Mouse (Mus musculus): Measurements from ENCODE around the gene Ints3. TPM values are rescaled to one million over a fixed set of nuclear protein-coding genes. Genes with fewer than 3 reads are reported as not detected.

Ints3 gene
- polyA plus RNA-seq (2012; rRNA removed): 24.6 and 28.4 TPM in 2 replicates

DNA sequence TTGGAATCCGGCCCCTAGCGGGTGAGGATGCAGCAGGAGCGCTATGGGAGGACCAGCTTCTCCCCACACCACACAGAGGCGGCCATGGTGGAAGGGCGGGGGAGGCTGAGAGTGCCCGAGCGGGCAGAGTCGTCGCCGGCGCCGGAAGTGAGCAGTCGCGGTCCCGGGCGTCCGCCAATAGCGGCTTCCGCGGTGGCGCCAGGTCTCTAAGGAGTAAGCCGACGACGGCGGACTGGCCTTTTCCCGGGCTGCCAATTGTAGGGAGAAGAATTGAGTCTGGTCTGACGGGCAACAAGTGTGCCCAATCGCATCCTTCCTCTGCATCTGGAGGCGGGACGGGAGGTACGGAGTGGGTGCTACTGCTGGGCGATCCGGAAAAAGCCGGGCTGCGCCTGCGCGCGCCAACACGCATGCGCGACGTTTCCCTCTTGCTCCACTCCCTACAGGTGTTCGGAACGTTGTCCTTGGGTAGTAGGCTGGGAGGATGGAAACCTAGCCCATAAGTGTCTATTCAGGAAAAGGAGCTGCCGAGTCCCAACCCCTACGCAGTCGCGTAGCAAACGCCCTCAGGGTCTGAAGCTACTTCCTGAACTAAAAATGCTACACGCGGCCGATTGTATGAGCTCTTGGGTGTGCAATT is at the start of gene Ints3:
Gene Ints3 (minus strand): TSS at position 242 of the 640 bp plus-strand sequence.
- Histone ChIP-seq H3K4me1 (ENCODE audit: control insufficient read depth, insufficient read depth, low read length) (peaks cover 22% of the 10 kb centered on the region), H3K4me3 (replicated peaks; ENCODE audit: extremely low read depth, low read depth, low read length) (peak within 1 kb of the TSS; percentile 92)
- DNase-seq: peak; percentile 100
- WGBS: under 1% methylated on average over 52 of the region's 52 CpGs
- TF ChIP-seq CTCF (IDR thresholded peaks at IDR 0.05; ENCODE audit: insufficient read depth, low read length) (no peak), POLR2A (IDR thresholded peaks at IDR 0.05; ENCODE audit: borderline replicate concordance, extremely low read depth, low read depth, low read length) (peak; percentile 96)

DNA sequence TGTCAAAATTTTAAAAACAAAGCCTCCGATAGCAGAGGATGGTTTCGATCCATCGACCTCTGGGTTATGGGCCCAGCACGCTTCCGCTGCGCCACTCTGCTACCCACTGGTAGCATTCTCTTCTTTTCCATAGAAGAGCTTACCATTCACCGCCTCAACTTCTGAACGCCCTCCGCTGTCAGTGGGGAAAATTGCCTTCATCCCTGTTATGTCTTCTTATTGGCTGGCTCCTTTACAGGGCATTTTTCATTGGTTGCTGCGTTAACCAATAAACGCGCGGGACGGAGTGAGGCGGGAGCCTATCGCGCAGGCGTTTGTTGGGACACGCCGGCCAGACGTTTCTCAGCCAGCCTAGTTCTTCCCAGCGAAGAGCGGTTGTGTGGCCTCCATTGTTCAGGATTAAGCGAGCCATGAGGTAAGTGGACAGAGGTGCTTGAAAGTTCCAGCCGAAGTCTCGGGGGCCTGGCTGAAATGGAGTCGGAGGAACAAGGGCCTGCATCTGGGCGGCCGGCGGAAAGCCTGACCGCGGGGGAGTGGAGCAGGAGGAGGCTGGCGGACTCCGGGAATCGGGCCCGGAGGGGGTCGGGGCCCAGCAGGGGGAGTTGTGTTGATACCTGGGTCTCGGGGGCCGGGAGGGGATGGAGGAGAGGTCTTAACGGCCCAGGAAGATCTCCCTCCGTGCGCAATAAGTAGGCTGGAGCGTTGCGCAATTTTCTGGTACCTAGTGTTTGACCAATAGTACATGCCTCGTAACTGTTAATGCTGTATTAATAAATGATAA is 42.6 kb upstream of the Ints3 start, which contains the start of gene Ilf2:
Gene Ilf2 (plus strand): TSS at position 296 of the 781 bp plus-strand sequence.
- DNase-seq: peak; percentile 90
- peak within 1 kb of the TSS; percentile 80 for H3K4me3 ChIP-seq (replicated peaks; ENCODE audit: extremely low read depth, low read depth, low read length)
- H3K4me1 ChIP-seq (ENCODE audit: control insufficient read depth, insufficient read depth, low read length): peaks cover 5% of the 10 kb centered on the region
- TF ChIP-seq CTCF (IDR thresholded peaks at IDR 0.05; ENCODE audit: insufficient read depth, low read length) (peak; percentile 23; the same call in 1 of the 2 replicates), POLR2A (IDR thresholded peaks at IDR 0.05; ENCODE audit: borderline replicate concordance, extremely low read depth, low read depth, low read length) (peak; percentile 81; the same call in 1 of the 2 replicates)
- WGBS: under 1% methylated on average over 45 of the region's 45 CpGs

DNA sequence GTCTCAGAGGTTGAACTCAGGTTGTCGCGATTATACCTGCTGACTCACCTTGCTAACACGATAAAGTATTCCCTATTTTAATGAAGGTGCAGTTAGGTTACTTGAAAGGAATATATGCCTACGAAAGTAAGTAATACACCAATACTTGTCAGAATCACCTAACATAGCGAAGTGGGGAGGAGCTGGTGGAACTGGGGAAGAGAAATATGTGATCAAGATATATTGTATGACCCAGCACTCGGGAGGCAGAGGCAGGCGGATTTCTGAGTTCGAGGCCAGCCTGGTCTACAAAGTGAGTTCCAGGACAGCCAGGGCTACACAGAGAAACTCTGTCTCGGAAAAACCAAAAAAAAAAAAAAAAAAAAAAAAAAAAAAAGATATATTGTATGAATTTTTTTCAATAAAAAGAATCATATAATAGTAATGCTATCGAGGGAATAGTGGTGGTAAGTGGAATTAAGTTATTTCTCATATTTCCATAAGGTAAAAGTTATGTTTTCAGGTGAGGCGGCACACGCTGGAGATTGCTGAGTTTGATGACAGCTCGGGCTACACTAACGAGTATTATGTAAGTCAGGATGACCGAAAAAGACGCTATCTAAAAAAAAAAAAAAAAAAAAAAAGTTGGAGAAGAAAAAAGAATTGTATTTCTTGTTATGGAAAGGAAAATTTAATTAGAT is 41.9 kb upstream of the Ints3 start:
- Histone ChIP-seq H3K4me3 (replicated peaks; ENCODE audit: extremely low read depth, low read depth, low read length) (peak overlapping the region; percentile 31), H3K4me1 (ENCODE audit: control insufficient read depth, insufficient read depth, low read length) (peaks cover 5% of the 10 kb centered on the region)
- DNase-seq: no peak
- WGBS: 33% methylated on average over 16 of the region's 16 CpGs
- no peak for TF ChIP-seq CTCF (IDR thresholded peaks at IDR 0.05; ENCODE audit: insufficient read depth, low read length)
- TF ChIP-seq POLR2A (IDR thresholded peaks at IDR 0.05; ENCODE audit: borderline replicate concordance, extremely low read depth, low read depth, low read length): no peak

- H3K4me3 ChIP-seq (replicated peaks; ENCODE audit: extremely low read depth, low read depth, low read length): no peak overlapping the region
- DNase-seq: no peak
- TF ChIP-seq POLR2A (IDR thresholded peaks at IDR 0.05; ENCODE audit: borderline replicate concordance, extremely low read depth, low read depth, low read length): no peak
- no peak for TF ChIP-seq CTCF (IDR thresholded peaks at IDR 0.05; ENCODE audit: insufficient read depth, low read length)
- peaks cover 5% of the 10 kb centered on the region for H3K4me1 ChIP-seq (ENCODE audit: control insufficient read depth, insufficient read depth, low read length)
- 5% methylated on average over 3 of the region's 3 CpGs for WGBS
These were observed 38.8 kb upstream of the Ints3 start for GRCm38 (mm10) chr3:90472213-90472612.

DNA sequence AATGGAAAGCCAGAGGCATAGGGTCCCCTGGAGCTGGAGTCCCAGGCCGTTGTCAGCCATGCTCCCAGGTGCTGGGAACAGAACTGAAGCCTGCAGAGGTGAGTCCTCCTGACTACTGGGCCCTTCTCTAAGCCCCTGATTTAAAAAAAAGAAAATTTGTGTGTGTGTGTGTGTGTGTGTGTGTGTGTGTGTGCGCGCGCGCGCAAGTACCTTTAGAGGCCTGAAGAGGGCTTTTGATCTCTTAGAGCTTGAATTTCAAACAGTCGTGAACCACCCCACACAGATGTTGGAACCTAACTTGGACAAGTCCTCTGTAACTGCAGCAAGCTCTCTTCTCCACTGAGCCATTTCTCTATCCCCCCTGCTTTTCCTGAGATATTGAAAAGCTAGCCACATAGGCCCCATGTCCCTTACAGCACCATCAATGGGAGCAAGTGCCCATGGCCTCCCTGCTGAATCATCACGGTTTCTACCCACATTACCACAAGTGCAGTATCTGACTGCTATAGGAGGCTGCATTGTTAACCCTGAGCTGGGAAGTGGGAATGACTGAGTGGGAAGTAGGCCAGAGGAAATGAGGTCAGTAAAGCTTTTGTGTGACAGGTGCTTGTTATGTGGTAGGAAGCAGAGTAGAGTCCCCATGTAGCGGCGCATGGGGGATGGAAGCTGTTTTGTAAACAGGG is 34.3 kb upstream of the Ints3 start:
- H3K4me1 ChIP-seq (ENCODE audit: control insufficient read depth, insufficient read depth, low read length): no peaks in the 10 kb centered on the region; the same call in 1 of the 2 replicates
- TF ChIP-seq POLR2A (IDR thresholded peaks at IDR 0.05; ENCODE audit: borderline replicate concordance, extremely low read depth, low read depth, low read length): no peak
- no peak for TF ChIP-seq CTCF (IDR thresholded peaks at IDR 0.05; ENCODE audit: insufficient read depth, low read length)
- no peak overlapping the region for H3K4me3 ChIP-seq (replicated peaks; ENCODE audit: extremely low read depth, low read depth, low read length)
- no peak for DNase-seq
- 94% methylated on average over 10 of the region's 10 CpGs for WGBS

- WGBS: 1% methylated on average over 15 of the region's 15 CpGs
- DNase-seq: peak; percentile 58
- TF ChIP-seq CTCF (IDR thresholded peaks at IDR 0.05; ENCODE audit: insufficient read depth, low read length): peak; percentile 79
- no peak for TF ChIP-seq POLR2A (IDR thresholded peaks at IDR 0.05; ENCODE audit: borderline replicate concordance, extremely low read depth, low read depth, low read length)
- H3K4me1 ChIP-seq (ENCODE audit: control insufficient read depth, insufficient read depth, low read length): no peaks in the 10 kb centered on the region
- H3K4me3 ChIP-seq (replicated peaks; ENCODE audit: extremely low read depth, low read depth, low read length): peak overlapping the region; percentile 77
These were observed 32.9 kb upstream of the Ints3 start for GRCm38 (mm10) chr3:90466311-90466766.

DNA sequence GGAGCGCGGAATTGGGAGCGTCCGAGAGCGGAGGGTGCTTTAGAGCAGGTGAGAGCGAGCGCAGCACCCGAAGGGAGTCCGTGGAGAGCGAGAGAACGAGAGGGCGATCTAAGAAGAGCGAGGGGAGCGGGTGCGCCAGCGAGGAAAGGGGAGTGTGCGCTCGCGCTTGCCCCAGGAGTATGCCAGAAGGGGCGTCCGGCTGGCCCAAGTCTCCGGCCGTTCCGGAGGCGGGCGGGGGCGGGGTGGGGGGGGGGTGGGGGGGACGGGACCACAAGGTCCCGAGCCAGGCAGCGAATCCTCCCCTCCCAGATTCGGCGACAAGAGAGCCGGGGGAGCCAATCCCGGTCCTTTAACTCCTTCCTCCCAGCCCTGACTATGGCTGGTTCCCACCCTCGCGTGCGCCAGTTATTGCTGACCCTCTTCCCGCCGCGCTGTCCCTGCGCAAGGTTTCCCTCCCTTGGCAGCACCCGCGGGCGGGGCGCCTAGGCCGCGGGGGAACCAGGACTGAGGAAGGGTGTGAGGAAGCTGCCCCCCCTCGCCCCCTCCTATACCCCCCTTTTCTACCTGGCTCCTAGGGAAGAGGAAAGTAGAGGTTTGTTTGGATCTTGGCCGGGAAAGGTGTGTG is 32.4 kb upstream of the Ints3 start, which contains the start of gene Npr1:
Gene Npr1 (minus strand): TSS at position 181 of the 625 bp plus-strand sequence.
- WGBS: under 1% methylated on average over 32 of the region's 49 CpGs
- TF ChIP-seq POLR2A (IDR thresholded peaks at IDR 0.05; ENCODE audit: borderline replicate concordance, extremely low read depth, low read depth, low read length) (peak; percentile 82; the same call in 1 of the 2 replicates), CTCF (IDR thresholded peaks at IDR 0.05; ENCODE audit: insufficient read depth, low read length) (no peak)
- Histone ChIP-seq H3K4me1 (ENCODE audit: control insufficient read depth, insufficient read depth, low read length) (no peaks in the 10 kb centered on the region), H3K4me3 (replicated peaks; ENCODE audit: extremely low read depth, low read depth, low read length) (peak within 1 kb of the TSS; percentile 96)
- DNase-seq: peak; percentile 67

DNA sequence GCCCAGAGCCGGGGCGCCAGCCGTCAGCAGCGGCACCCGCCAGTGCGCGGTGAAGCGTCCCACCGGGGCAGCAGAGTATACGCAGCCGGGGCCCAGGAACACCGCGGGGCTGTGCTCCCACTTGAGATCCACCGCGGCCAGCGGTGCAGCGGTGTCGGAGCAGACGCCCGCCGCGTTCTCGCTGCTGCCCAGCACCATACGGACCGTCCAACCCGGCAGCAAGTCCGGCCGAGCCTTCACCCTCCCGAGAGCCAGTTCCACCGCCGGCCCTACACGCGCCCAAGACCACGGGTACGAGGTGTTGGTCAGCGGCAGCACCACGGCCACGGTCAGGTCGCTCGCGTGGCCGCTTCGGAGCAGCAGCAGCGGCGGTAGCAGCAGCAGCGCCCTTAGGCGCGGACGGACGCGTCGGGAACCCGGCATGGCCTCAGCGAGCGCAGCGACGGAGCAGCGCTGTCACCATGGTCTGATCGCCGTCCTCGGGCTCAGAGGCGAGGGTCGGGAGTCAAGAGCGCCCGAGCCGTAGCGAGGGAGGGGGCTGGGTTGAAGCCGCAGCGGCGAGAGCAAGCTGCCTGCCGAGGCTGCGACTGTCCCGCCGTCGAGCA is 31.8 kb upstream of the Ints3 start:
- TF ChIP-seq CTCF (IDR thresholded peaks at IDR 0.05; ENCODE audit: insufficient read depth, low read length) (no peak), POLR2A (IDR thresholded peaks at IDR 0.05; ENCODE audit: borderline replicate concordance, extremely low read depth, low read depth, low read length) (no peak)
- Histone ChIP-seq H3K4me3 (replicated peaks; ENCODE audit: extremely low read depth, low read depth, low read length) (peak overlapping the region; percentile 96), H3K4me1 (ENCODE audit: control insufficient read depth, insufficient read depth, low read length) (no peaks in the 10 kb centered on the region; the same call in 1 of the 2 replicates)
- peak; percentile 72 for DNase-seq
- WGBS: 1% methylated on average over 75 of the region's 75 CpGs

Measured in lung, adult 2 months (tissue).